Mouse (Mus musculus) neural tube, embryonic 11.5 days (tissue): ENCODE data around the gene Usp15. TPM values are rescaled to one million over a fixed set of nuclear protein-coding genes. Genes with fewer than 3 reads are reported as not detected.

Experiments
- ATAC-seq: fragments of 200-750 bp; cut with Nextera tagmentation; 2 replicates; pipeline ENCODE4 v1.8.0; 2017; ENCODE audit warnings: moderate number of reproducible peaks, mild to moderate bottlenecking, moderate TSS enrichment, moderate library complexity; ENCODE audit not compliant: insufficient read depth, low FRiP score, low TSS enrichment
- DNase-seq: peaks from one replicate; pipeline ENCODE4 v3.0.0-alpha.2; 2015; ENCODE audit warnings: low spot score
- H3K27ac ChIP-seq: fragments of 300-500 bp; sonication (generic); 2 replicates; pipeline ENCODE4 v1.5.1; 2014; ENCODE audit warnings: low read depth, mild to moderate bottlenecking, low read length
- H3K27me3 ChIP-seq: fragments of 300-500 bp; sonication (generic); 2 replicates; pipeline ENCODE4 v1.6.1; 2014; ENCODE audit warnings: mild to moderate bottlenecking, low read length, mixed read lengths; ENCODE audit not compliant: control insufficient read depth, insufficient read depth
- H3K36me3 ChIP-seq: fragments of 300-500 bp; sonication (generic); 2 replicates; pipeline ENCODE4 v1.6.1; 2014; ENCODE audit warnings: mild to moderate bottlenecking, low read length, moderate library complexity, mixed read lengths; ENCODE audit not compliant: control insufficient read depth, insufficient read depth
- H3K4me1 ChIP-seq: fragments of 300-500 bp; sonication (generic); 2 replicates; pipeline ENCODE4 v1.6.1; 2014; ENCODE audit warnings: low read length, mixed read lengths; ENCODE audit not compliant: control insufficient read depth, insufficient read depth
- H3K4me2 ChIP-seq: fragments of 300-500 bp; sonication (generic); 2 replicates; pipeline ENCODE4 v1.6.1; 2014; ENCODE audit warnings: low read depth, mild to moderate bottlenecking, moderate library complexity
- H3K4me3 ChIP-seq: fragments of 300-500 bp; sonication (generic); 2 replicates; pipeline ENCODE4 v1.5.1; 2014; ENCODE audit warnings: low read depth, low read length
- H3K9ac ChIP-seq: fragments of 300-500 bp; sonication (generic); 2 replicates; pipeline ENCODE4 v1.6.1; 2014; ENCODE audit warnings: mild to moderate bottlenecking, low read length
- H3K9me3 ChIP-seq: fragments of 300-500 bp; sonication (generic); 2 replicates; pipeline ENCODE4 v1.6.1; 2016; ENCODE audit warnings: low read length; ENCODE audit not compliant: control insufficient read depth
- WGBS: fragments of 180-500 bp; shearing (Covaris S2); extraction: QIAGEN DNeasy Blood & Tissue Kit; methylation state at CpG from one replicate; pipeline ENCODE4 v1.1.7; 2014; 5-methylcytosine and 5-hydroxymethylcytosine counted together
- polyA plus RNA-seq: library from polyadenylated mRNA; unstranded; fragments of >200 nt; fragmentation: Nextera tagmentation; extraction: Ambion mirVana; gene quantifications from 2 replicates; pipeline ENCODE4 v1.2.1, GENCODE M21; 2014

The Usp15 gene
- polyA plus RNA-seq, 1 experiment from 2014 or later, result 79.7 TPM

DNA sequence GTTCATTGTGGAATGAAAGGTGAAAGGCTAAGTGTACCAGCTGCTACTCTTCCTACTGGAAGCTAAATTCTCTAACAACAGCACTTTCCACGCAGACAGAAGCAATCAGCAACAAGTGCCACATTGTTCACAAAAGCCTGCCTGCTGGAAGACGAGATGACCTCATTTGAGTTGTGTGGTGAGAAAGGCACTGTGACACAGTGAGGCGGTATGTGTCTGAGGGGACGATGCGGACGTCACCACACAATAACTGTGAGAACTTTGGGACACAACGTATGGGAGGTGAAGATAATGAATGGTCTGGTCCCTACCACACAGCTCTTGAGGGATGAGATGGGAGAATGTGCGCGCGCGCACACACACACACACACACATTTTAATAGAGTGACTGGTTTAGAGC is 86.2 kb downstream of the Usp15 start:
- peak; percentile 22 for DNase-seq
- 81% methylated on average over 11 of the region's 11 CpGs for WGBS
- H3K4me1 ChIP-seq, result no peaks in the 10 kb centered on the region

DNA sequence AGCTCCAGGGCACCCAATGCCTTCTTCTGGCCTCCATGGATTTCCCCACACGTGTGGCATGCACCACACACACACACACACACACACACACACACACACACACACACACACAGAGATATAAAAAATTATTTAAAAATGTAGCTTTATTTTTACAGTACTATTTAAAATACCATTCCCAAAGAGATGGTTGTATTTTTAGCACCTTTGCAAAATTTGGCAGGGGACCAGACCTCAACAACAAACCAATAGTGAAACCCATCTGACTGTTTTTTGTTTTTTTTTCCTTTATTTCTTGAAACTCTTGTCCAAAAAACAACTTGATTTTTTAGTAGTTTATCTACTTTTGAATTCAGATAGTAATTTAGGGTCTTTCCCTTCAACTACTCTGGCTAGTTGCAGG is 88.3 kb downstream of the Usp15 start:
- WGBS, result 95% methylated on average over 1 of the region's 1 CpGs
- no peak overlapping the region for H3K4me2 ChIP-seq
- H3K36me3 ChIP-seq, result no peaks in the 10 kb centered on the region
- ATAC-seq (no peak), DNase-seq (no peak)
- H3K4me3 ChIP-seq, result no peak overlapping the region
- H3K27me3 ChIP-seq, result no peaks in the 10 kb centered on the region
- no peaks in the 10 kb centered on the region for H3K9me3 ChIP-seq
- H3K4me1 ChIP-seq, result no peaks in the 10 kb centered on the region
- H3K27ac ChIP-seq, result no peak overlapping the region
- H3K9ac ChIP-seq, result no peak overlapping the region

More for the DNA sequence above, 86.2 kb downstream of the Usp15 start:
- no peak overlapping the region for H3K4me3 ChIP-seq
- no peaks in the 10 kb centered on the region for H3K36me3 ChIP-seq
- no peak overlapping the region for H3K9ac ChIP-seq
- no peak overlapping the region for H3K27ac ChIP-seq
- no peak; the same call in 1 of the 2 replicates for ATAC-seq
- H3K4me2 ChIP-seq, result no peak overlapping the region
- H3K27me3 ChIP-seq, result no peaks in the 10 kb centered on the region
- no peaks in the 10 kb centered on the region for H3K9me3 ChIP-seq

- no peak for ATAC-seq
- 98% methylated on average over 5 of the region's 5 CpGs for WGBS
- Histone ChIP-seq H3K4me1 (no peaks in the 10 kb centered on the region), H3K9me3 (no peaks in the 10 kb centered on the region), H3K27ac (no peak overlapping the region), H3K4me2 (no peak overlapping the region), H3K4me3 (no peak overlapping the region), H3K9ac (no peak overlapping the region), H3K36me3 (no peaks in the 10 kb centered on the region), H3K27me3 (no peaks in the 10 kb centered on the region)
- no peak for DNase-seq
Observed at GRCm38 (mm10) chr10:123108121-123108520, 88.7 kb downstream of the Usp15 start.

GRCm38 (mm10) chr10:123101303-123101702 is 95.5 kb downstream of the Usp15 start:
- Histone ChIP-seq H3K27me3 (no peaks in the 10 kb centered on the region), H3K9me3 (no peaks in the 10 kb centered on the region), H3K9ac (no peak overlapping the region), H3K4me1 (no peaks in the 10 kb centered on the region), H3K27ac (no peak overlapping the region), H3K4me2 (no peak overlapping the region), H3K4me3 (no peak overlapping the region), H3K36me3 (no peaks in the 10 kb centered on the region)
- ATAC-seq (no peak), DNase-seq (no peak)
- WGBS, result 78% methylated on average over 1 of the region's 1 CpGs

- DNase-seq (no peak), ATAC-seq (no peak)
- Histone ChIP-seq H3K9ac (no peak overlapping the region), H3K9me3 (no peaks in the 10 kb centered on the region), H3K4me2 (no peak overlapping the region), H3K4me3 (no peak overlapping the region), H3K4me1 (no peaks in the 10 kb centered on the region), H3K27ac (no peak overlapping the region), H3K36me3 (no peaks in the 10 kb centered on the region), H3K27me3 (no peaks in the 10 kb centered on the region)
- 80% methylated on average over 2 of the region's 2 CpGs for WGBS
Observed at GRCm38 (mm10) chr10:123100584-123100983, 96.2 kb downstream of the Usp15 start.

DNA sequence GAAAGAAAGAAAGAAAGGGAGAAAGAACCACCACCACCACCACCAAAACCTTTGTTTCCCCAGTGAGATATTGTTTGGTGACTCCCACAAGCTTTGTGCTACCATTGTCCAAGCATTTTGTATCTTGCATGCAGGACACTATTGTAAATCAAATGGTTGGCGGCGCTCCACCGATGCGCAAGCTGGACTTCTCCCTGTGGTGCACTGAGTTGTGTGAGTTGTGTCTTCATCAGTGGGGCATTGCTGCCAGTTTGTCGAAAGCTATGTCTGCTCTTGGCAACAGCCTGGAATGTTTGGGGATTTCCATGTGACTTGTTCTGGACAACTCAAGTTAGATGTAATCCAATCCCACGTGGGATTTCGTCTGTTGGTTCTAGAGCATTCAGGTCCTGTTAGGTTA is 102.3 kb downstream of the Usp15 start:
- H3K4me3 ChIP-seq, result no peak overlapping the region
- H3K4me1 ChIP-seq, result no peaks in the 10 kb centered on the region
- no peak overlapping the region for H3K9ac ChIP-seq
- no peaks in the 10 kb centered on the region for H3K27me3 ChIP-seq
- H3K9me3 ChIP-seq, result no peaks in the 10 kb centered on the region
- no peaks in the 10 kb centered on the region for H3K36me3 ChIP-seq
- no peak overlapping the region for H3K27ac ChIP-seq
- WGBS, result 86% methylated on average over 7 of the region's 7 CpGs
- H3K4me2 ChIP-seq, result no peak overlapping the region
- DNase-seq (no peak), ATAC-seq (no peak)

DNA sequence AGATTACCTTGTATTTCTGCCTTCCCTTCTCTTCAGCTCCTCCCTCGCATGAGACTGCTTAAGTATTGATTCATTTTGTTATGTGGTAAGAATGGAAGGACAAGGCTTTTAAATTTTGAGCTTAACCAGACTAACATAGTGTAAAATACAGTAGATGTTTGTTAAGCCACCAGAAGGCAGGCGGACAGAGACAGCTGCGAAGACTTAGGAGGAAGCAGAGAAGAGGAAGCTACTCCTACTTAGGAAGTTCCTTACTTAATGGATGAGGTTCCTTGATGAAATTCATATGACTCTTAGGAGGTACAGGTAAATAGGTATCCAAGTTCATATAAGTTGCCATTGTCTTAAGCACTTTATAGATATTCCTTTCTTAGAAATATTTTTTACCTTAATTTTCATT is 104.2 kb downstream of the Usp15 start:
- no peak overlapping the region for H3K4me2 ChIP-seq
- H3K27ac ChIP-seq, result no peak overlapping the region
- no peak overlapping the region for H3K4me3 ChIP-seq
- WGBS, result 80% methylated on average over 3 of the region's 3 CpGs
- DNase-seq (no peak), ATAC-seq (no peak)
- H3K4me1 ChIP-seq, result no peaks in the 10 kb centered on the region
- H3K36me3 ChIP-seq, result no peaks in the 10 kb centered on the region
- no peak overlapping the region for H3K9ac ChIP-seq
- H3K9me3 ChIP-seq, result no peaks in the 10 kb centered on the region
- no peaks in the 10 kb centered on the region for H3K27me3 ChIP-seq

GRCm38 (mm10) chr10:123091737-123092136 is 105.1 kb downstream of the Usp15 start:
- Histone ChIP-seq H3K9me3 (no peaks in the 10 kb centered on the region), H3K9ac (no peak overlapping the region), H3K36me3 (no peaks in the 10 kb centered on the region), H3K27ac (no peak overlapping the region), H3K4me1 (no peaks in the 10 kb centered on the region), H3K4me2 (no peak overlapping the region), H3K27me3 (no peaks in the 10 kb centered on the region), H3K4me3 (no peak overlapping the region)
- 35% methylated on average over 5 of the region's 5 CpGs for WGBS
- no peak for ATAC-seq
- DNase-seq, result peak; percentile 64

DNA sequence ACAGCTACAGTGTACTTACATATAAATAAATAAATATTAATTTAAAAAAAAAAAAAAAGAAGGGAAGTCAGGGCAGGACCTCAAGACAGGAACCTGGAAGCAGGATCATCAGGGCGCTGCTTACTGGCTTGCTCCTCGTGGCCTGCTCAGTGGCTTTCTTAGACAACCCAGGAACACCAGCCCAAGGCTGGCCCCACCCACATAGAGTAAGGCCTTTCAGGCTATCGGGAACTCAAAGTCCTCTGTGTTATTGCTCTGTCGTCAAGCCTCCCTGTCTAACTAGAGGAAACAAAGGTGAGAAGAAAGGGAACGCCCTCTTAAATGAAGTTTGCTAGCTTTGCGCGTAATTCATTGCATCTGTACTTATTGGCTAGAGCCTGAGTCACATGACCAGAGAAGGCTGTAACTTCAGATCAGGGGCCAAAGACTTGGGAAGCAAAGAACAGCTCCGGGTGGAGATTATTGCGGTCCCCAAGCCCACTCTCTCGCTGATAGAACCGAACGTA is 107.3 kb downstream of the Usp15 start:
- Histone ChIP-seq H3K4me3 (no peak overlapping the region), H3K36me3 (no peaks in the 10 kb centered on the region), H3K27me3 (no peaks in the 10 kb centered on the region), H3K27ac (no peak overlapping the region), H3K9me3 (no peaks in the 10 kb centered on the region), H3K4me2 (no peak overlapping the region), H3K9ac (no peak overlapping the region), H3K4me1 (no peaks in the 10 kb centered on the region)
- DNase-seq, result no peak
- ATAC-seq, result no peak
- 76% methylated on average over 12 of the region's 12 CpGs for WGBS
